Mouse (Mus musculus) cerebellum, adult 2 months (tissue): Measurements from ENCODE around the gene Phf1. TPM values are rescaled to one million over a fixed set of nuclear protein-coding genes. Genes with fewer than 3 reads are reported as not detected.

Source experiments
- DNase-seq, 2 experiments: peaks; one replicate each; pipeline ENCODE4 v3.0.0; 2021
- H3K27ac ChIP-seq: fragments of 200-500 bp; 2 replicates; pipeline ENCODE4 v1.5.1; 2012; ENCODE audit warnings: low read length, control low read depth, inconsistent platforms; ENCODE audit not compliant: insufficient read depth
- H3K27me3 ChIP-seq: fragments of 200-500 bp; 2 replicates; pipeline ENCODE4 v1.6.1; 2012; ENCODE audit warnings: inconsistent platforms, mild to moderate bottlenecking, low read length, moderate library complexity; ENCODE audit not compliant: control insufficient read depth, insufficient read depth
- H3K4me1 ChIP-seq: fragments of 200-500 bp; 2 replicates; pipeline ENCODE4 v1.6.1; 2011; ENCODE audit warnings: low read length; ENCODE audit not compliant: control insufficient read depth, insufficient read depth
- H3K4me3 ChIP-seq: fragments of 200-500 bp; replicated peaks from 2 replicates; pipeline ENCODE3; 2011; ENCODE audit warnings: mild to moderate bottlenecking, low read depth, low read length, control low read depth; ENCODE audit not compliant: insufficient read depth
- CTCF ChIP-seq: fragments of 200-500 bp; IDR thresholded peaks from 2 replicates; pipeline ENCODE4 v1.5.1; 2011; ENCODE audit warnings: low read depth, mild to moderate bottlenecking, control low read depth, low read length, moderate library complexity, borderline replicate concordance; ENCODE audit not compliant: insufficient read depth
- POLR2A ChIP-seq: fragments of 200-500 bp; IDR thresholded peaks from 2 replicates; pipeline ENCODE4 v1.6.1; 2011; ENCODE audit warnings: low read length, control low read depth, borderline replicate concordance; ENCODE audit not compliant: insufficient read depth
- WGBS: fragments of 180-500 bp; shearing (Covaris S2); methylation state at CpG from one replicate; pipeline ENCODE4 v1.1.7; 2018; 5-methylcytosine and 5-hydroxymethylcytosine counted together
- polyA plus RNA-seq: library from polyadenylated mRNA; depleted of rRNA; stranded (reverse); fragments of >200 nt; gene quantifications from 2 replicates; pipeline ENCODE4 v1.2.3, GENCODE M21; 2012

The Phf1 gene
- polyA plus RNA-seq, 1 experiment = 60.8 TPM

DNA sequence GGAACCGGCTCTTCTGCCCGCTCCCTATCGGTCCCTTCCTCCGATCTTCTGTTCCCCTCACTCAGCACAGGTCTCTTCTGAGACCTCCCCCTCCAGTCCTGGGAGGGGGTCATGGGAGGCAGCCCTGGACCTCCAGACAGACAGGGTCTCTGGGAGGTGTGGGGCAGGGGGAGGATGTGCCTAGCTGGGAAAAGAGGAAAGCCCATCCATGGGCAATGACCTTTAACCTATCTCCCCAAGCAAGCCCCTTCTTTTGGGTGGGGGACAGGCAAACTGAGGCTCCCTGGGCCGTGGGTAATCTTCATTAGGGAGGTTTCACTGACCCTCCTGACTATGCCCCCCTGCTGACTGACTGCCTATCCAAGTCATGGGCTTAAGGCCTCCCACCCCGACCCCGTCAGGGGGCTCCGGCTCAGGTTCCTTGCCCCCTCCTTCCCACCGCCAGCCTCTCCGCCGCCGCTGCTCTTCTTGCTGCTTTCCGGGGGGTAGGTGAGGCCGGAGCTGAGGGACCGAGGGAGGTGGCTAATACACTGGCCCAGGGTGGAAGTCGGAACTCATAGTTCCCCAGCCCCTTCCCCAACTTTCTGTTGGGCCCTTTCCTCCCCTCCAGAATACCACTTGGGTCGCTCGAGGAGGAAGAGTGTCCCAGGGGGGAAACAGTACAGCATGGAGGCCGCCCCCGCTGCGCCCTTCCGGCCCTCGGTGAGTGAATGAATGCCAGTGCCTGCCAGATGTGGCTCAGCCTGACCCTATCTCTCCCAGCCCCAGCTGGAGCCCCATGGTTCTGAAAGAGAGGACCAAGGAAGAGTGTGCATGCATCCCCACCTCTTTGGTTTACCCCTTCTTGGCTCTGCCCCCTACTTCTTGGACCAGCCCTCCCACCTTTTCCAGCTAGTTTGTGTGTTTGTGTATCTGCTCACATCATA, 19.4 kb downstream of the Phf1 start:
- no peak for DNase-seq
- H3K4me1 ChIP-seq = peaks cover 27% of the 10 kb centered on the region
- no peak for TF ChIP-seq POLR2A
- no peak for TF ChIP-seq CTCF
- WGBS = 42% methylated on average over 23 of the region's 23 CpGs
- no peak overlapping the region for H3K4me3 ChIP-seq
- no peak overlapping the region for H3K27ac ChIP-seq
- no peaks in the 10 kb centered on the region for H3K27me3 ChIP-seq

DNA sequence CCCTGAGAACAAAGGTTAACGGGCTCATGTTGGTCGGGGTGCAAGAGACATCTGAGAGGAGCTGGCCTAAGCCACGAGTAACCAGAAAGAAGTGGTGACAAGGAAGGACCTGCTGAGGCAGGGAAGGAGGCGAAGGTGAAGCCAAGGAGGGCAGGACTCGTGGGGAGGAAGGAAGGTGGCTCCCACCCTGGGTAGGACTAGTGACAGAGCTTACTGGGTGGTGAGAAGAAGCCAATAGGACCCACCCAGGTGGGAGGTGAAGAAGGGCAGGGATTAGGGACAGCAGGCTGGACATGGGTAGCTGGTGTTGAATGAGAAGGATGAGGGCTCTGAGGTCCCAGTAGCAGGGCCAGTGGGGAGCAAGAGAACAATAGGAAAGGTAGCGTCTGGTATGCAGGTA, 20.3 kb downstream of the Phf1 start:
- DNase-seq = no peak
- no peaks in the 10 kb centered on the region for H3K27me3 ChIP-seq
- H3K27ac ChIP-seq = no peak overlapping the region
- peaks cover 22% of the 10 kb centered on the region for H3K4me1 ChIP-seq
- TF ChIP-seq POLR2A (no peak), CTCF (no peak)
- no peak overlapping the region for H3K4me3 ChIP-seq
- WGBS = 55% methylated on average over 6 of the region's 6 CpGs

DNA sequence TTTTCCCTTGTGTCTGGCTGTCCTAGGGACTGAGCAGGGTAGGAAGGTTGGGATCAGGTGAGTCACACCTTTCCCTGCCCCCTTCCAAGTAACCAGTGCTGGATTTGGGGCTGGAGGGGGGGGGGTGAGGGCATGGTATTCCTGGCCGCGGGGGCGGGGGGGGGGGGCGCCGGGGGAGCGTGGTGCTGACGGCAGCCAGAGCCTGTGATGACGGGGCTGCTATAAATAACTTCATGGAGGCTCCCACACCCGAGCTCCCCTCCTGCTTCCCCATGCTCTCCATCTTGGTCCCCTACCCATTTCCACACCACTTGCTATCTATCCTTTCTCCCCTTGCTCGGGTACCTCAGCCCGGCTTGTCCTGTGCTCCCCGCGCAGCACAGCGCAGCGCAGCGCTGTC, 20.9 kb downstream of the Phf1 start:
- Histone ChIP-seq H3K4me3 (no peak overlapping the region), H3K4me1 (peaks cover 22% of the 10 kb centered on the region), H3K27me3 (no peaks in the 10 kb centered on the region), H3K27ac (no peak overlapping the region)
- TF ChIP-seq CTCF = no peak
- no peak for TF ChIP-seq POLR2A
- DNase-seq = no peak
- whole genome bisulfite sequencing = 44% methylated on average over 15 of the region's 16 CpGs

DNA sequence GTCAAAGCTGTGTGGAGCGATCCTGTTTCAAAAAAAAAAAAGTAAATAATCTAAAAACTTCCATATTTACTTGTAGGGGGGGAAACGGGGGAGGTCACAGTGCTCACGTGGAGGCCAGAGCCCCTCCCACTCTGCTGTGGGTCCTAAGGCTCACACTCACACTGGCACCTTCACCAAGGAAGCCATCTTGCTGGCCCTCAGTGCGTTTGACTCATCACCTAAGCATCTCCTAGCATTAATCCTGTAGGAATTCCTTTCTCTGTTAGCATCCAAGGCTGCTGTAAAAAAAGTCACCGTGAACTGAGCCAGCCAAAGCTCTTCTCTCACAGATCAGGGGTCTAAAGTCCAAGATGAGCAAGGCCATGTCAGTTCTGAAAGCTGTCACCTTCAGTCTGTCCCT, 23.5 kb downstream of the Phf1 start:
- 81% methylated on average over 5 of the region's 5 CpGs for WGBS
- no peaks in the 10 kb centered on the region for H3K27me3 ChIP-seq
- DNase-seq = no peak
- H3K27ac ChIP-seq = no peak overlapping the region
- TF ChIP-seq CTCF (no peak), POLR2A (no peak)
- H3K4me1 ChIP-seq = peaks cover 7% of the 10 kb centered on the region; the same call in 1 of the 2 replicates
- H3K4me3 ChIP-seq = no peak overlapping the region

DNA sequence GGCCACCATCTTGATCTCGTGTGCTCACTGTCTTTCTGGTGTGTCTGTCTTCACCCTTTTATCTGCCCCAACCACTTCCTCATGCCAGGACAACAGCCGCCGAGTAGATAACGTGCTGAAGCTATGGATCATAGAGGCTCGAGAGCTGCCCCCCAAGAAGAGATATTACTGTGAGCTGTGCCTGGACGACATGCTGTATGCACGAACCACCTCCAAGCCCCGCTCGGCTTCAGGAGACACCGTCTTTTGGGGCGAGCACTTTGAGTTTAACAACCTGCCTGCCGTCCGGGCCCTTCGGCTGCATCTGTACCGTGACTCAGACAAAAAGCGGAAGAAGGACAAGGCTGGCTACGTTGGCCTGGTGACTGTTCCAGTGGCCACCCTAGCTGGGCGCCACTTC, 24.0 kb downstream of the Phf1 start:
- TF ChIP-seq POLR2A (no peak), CTCF (no peak)
- no peak overlapping the region for H3K27ac ChIP-seq
- no peak overlapping the region for H3K4me3 ChIP-seq
- 92% methylated on average over 18 of the region's 18 CpGs for WGBS
- no peak for DNase-seq
- H3K27me3 ChIP-seq = no peaks in the 10 kb centered on the region
- H3K4me1 ChIP-seq = peaks cover 7% of the 10 kb centered on the region; the same call in 1 of the 2 replicates

DNA sequence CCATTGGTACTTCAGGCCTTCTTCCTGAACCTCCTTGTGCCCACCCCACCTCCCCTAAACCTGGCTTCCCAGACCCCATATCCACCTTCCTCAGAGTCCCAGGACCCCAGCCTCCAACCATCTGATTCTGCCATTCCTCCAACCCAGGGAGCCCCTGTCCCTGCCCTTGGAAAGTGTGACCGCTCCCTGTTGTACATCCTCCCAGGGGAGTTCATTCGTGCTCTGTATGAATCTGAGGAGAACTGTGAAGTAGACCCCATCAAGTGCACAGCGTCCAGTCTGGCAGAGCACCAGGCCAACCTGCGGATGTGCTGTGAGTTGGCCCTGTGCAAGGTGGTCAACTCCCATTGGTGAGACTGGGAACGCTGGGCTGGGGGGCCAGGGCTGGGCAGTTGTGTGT, 25.0 kb downstream of the Phf1 start:
- TF ChIP-seq CTCF = no peak
- TF ChIP-seq POLR2A = no peak
- WGBS = 82% methylated on average over 5 of the region's 5 CpGs
- no peak overlapping the region for H3K4me3 ChIP-seq
- H3K4me1 ChIP-seq = peaks cover 7% of the 10 kb centered on the region; the same call in 1 of the 2 replicates
- DNase-seq = no peak
- H3K27ac ChIP-seq = no peak overlapping the region
- H3K27me3 ChIP-seq = no peaks in the 10 kb centered on the region

DNA sequence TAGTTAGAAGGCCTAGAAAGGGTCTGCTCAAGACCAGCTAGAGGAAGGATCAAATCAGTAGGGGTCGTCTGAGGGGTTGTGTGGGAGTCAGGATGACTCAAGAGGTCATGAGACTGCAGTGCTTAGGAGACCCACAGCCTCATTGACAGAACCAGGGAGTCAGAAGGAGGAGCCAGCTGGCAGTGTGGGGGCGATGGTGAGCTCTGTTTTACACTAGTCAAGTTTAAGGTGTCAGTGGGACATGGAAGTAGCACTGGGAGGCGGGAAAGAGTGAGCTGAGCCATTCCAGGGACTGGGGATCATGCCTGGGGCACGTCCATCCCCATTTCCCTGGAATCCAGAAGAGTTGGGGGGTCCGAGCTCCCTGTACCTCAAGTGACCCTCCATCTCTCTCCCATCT, 26.0 kb downstream of the Phf1 start:
- no peaks in the 10 kb centered on the region for H3K4me1 ChIP-seq
- WGBS = 63% methylated on average over 5 of the region's 5 CpGs

DNA sequence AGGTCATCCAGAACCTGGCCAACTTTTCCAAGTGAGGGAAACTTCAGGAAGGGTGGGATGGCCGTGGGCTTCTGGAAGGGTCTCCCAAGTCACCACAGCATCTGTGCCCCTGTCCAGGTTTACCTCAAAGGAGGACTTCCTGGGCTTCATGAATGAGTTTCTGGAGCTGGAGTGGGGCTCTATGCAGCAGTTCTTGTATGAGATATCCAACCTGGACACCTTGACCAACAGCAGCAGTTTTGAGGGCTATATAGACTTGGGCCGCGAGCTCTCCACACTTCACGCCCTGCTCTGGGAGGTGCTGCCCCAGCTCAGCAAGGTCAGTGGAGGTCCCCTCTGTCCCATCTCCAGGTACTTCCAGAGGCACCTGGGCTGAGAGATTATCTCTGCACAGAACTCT, 27.0 kb downstream of the Phf1 start:
- DNase-seq = no peak
- 95% methylated on average over 4 of the region's 4 CpGs for WGBS
- TF ChIP-seq POLR2A = no peak
- TF ChIP-seq CTCF = no peak

More for the DNA sequence above, 26.0 kb downstream of the Phf1 start:
- no peaks in the 10 kb centered on the region for H3K27me3 ChIP-seq
- no peak for DNase-seq
- H3K4me3 ChIP-seq = no peak overlapping the region
- no peak overlapping the region for H3K27ac ChIP-seq
- TF ChIP-seq CTCF = no peak
- TF ChIP-seq POLR2A = no peak

More for the DNA sequence above, 27.0 kb downstream of the Phf1 start:
- Histone ChIP-seq H3K27ac (no peak overlapping the region), H3K4me3 (no peak overlapping the region), H3K27me3 (no peaks in the 10 kb centered on the region), H3K4me1 (no peaks in the 10 kb centered on the region)
